Mouse (Mus musculus) embryonic facial prominence, embryonic 14.5 days (tissue): Measurements from ENCODE around the gene Atp2a1. TPM values are rescaled to one million over a fixed set of nuclear protein-coding genes. Genes with fewer than 3 reads are reported as not detected.
"Not testable (repeated sequence)": the region's sequence is repeated elsewhere in the genome, so short reads cannot be mapped to it uniquely, and the experiment has no call there.

Experiments used
- ATAC-seq: fragments of 200-750 bp; cut with Nextera tagmentation; 2 replicates; pipeline ENCODE4 v1.8.0; 2017; ENCODE audit warnings: low read depth, moderate number of reproducible peaks, moderate TSS enrichment
- DNase-seq: peaks from one replicate; pipeline ENCODE4 v3.0.0-alpha.2; 2015; ENCODE audit warnings: low spot score
- H3K27ac ChIP-seq: fragments of 300-500 bp; sonication (generic); replicated peaks from 2 replicates; pipeline ENCODE4 v1.5.1; 2014; ENCODE audit warnings: low read depth, mild to moderate bottlenecking, low read length, moderate library complexity
- H3K27me3 ChIP-seq: fragments of 300-500 bp; sonication (generic); replicated peaks from 2 replicates; pipeline ENCODE4 v1.6.1; 2014; ENCODE audit warnings: low read length; ENCODE audit not compliant: control insufficient read depth, insufficient read depth
- H3K36me3 ChIP-seq: fragments of 300-500 bp; sonication (generic); 2 replicates; pipeline ENCODE4 v1.6.1; 2014; ENCODE audit warnings: low read length, mixed read lengths; ENCODE audit not compliant: control insufficient read depth, insufficient read depth
- H3K4me1 ChIP-seq: fragments of 300-500 bp; sonication (generic); 2 replicates; pipeline ENCODE4 v1.6.1; 2014; ENCODE audit warnings: antibody characterized with exemption, low read length; ENCODE audit not compliant: control insufficient read depth, insufficient read depth
- H3K4me2 ChIP-seq: fragments of 300-500 bp; sonication (generic); 2 replicates; pipeline ENCODE4 v1.6.1; 2014; ENCODE audit warnings: low read depth, mild to moderate bottlenecking, low read length, moderate library complexity, mixed read lengths
- H3K4me3 ChIP-seq: fragments of 300-500 bp; sonication (generic); 2 replicates; pipeline ENCODE4 v1.5.1; 2014; ENCODE audit warnings: low read depth, mild to moderate bottlenecking, low read length
- H3K9ac ChIP-seq: fragments of 300-500 bp; sonication (generic); 2 replicates; pipeline ENCODE4 v1.6.1; 2014; ENCODE audit warnings: low read depth, mild to moderate bottlenecking, low read length, moderate library complexity, mixed read lengths
- H3K9me3 ChIP-seq: fragments of 300-500 bp; sonication (generic); 2 replicates; pipeline ENCODE4 v1.6.1; 2016; ENCODE audit warnings: low read length; ENCODE audit not compliant: control insufficient read depth
- WGBS: fragments of 180-500 bp; shearing (Covaris S2); extraction: QIAGEN DNeasy Blood & Tissue Kit; methylation state at CpG from one replicate; pipeline ENCODE4 v1.1.7; 2014; 5-methylcytosine and 5-hydroxymethylcytosine counted together
- polyA plus RNA-seq: library from polyadenylated mRNA; unstranded; fragments of >200 nt; fragmentation: Nextera tagmentation; extraction: Ambion mirVana; gene quantifications from 2 replicates; pipeline ENCODE4 v1.2.1, GENCODE M21; 2014

The Atp2a1 gene
- polyA plus RNA-seq, 1 experiment from 2014 or later = 334 TPM

DNA sequence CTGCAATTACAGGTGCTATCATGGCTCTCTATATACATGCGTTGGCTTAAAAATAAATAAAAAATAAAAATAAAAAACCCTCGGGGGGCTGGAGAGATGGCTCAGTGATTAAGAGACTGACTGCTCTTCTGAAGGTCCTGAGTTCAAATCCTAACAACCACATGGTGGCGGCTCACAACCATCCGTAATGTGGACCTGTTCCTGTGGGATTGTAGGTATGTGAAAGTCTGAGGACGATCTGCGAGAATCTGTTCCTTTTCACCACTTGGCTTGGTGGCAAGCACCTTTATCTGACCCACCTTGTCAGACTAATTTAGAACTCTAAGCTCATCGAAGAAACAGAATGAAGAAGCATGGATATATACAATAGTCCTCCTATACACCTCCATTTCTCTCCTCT is 36.5 kb upstream of the Atp2a1 start:
- Histone ChIP-seq H3K9ac (no peak overlapping the region), H3K27me3 (no peaks in the 10 kb centered on the region), H3K4me3 (no peak overlapping the region), H3K9me3 (no peaks in the 10 kb centered on the region), H3K4me2 (no peak overlapping the region), H3K4me1 (peaks cover 6% of the 10 kb centered on the region; the same call in 1 of the 2 replicates), H3K27ac (no peak overlapping the region), H3K36me3 (peaks cover 69% of the 10 kb centered on the region)
- WGBS = 92% methylated on average over 7 of the region's 7 CpGs
- no peak for ATAC-seq
- no peak for DNase-seq

DNA sequence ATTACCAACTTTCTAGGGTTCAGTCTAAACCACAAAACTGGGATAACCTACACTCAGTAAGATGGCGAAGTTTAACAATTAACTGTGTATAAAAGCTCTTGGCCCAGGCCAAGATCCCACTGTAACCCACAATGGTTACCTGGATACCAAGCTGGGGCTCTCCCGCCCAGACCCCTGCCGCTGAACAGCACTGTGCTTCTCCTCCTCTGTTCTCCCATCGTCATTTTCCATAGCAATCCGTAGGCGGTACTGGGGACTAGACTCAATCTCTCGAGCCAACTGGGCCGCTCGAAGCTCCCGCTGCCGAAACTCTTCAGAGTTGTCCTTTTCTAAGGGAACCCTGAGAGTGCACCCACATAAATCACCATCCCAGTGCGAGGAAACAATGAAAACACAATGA is 35.1 kb upstream of the Atp2a1 start:
- ATAC-seq (no peak), DNase-seq (no peak)
- no peak overlapping the region for H3K4me3 ChIP-seq
- H3K9ac ChIP-seq = no peak overlapping the region
- no peaks in the 10 kb centered on the region for H3K4me1 ChIP-seq
- no peaks in the 10 kb centered on the region for H3K27me3 ChIP-seq
- no peak overlapping the region for H3K27ac ChIP-seq
- 92% methylated on average over 12 of the region's 12 CpGs for WGBS
- H3K4me2 ChIP-seq = no peak overlapping the region
- peaks cover 83% of the 10 kb centered on the region for H3K36me3 ChIP-seq
- H3K9me3 ChIP-seq = no peaks in the 10 kb centered on the region

DNA sequence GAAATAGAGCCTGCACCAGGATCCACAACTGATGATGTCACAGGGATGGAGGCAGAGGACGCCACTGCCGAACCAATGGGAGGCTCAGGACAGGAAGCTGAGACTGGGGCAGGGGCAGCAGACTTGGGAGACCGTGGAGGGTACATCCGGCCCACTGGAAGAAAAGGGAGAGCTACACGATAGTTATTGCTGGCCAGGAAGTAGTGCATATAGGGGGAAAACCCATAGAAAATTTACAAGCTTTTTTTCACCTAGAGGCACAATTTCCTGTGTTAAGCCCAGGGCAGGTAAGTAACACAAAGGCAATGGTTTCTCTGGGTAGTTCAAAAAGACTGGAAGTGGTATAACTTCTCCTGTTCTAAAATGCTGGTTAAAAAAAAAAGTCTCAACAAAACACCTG is 33.6 kb upstream of the Atp2a1 start:
- no peaks in the 10 kb centered on the region for H3K27me3 ChIP-seq
- no peaks in the 10 kb centered on the region for H3K4me1 ChIP-seq
- H3K9me3 ChIP-seq = no peaks in the 10 kb centered on the region
- H3K4me3 ChIP-seq = no peak overlapping the region
- H3K9ac ChIP-seq = no peak overlapping the region
- no peak overlapping the region for H3K27ac ChIP-seq
- WGBS = 79% methylated on average over 5 of the region's 5 CpGs
- H3K36me3 ChIP-seq = peaks cover 98% of the 10 kb centered on the region
- ATAC-seq (no peak), DNase-seq (no peak)
- no peak overlapping the region for H3K4me2 ChIP-seq

DNA sequence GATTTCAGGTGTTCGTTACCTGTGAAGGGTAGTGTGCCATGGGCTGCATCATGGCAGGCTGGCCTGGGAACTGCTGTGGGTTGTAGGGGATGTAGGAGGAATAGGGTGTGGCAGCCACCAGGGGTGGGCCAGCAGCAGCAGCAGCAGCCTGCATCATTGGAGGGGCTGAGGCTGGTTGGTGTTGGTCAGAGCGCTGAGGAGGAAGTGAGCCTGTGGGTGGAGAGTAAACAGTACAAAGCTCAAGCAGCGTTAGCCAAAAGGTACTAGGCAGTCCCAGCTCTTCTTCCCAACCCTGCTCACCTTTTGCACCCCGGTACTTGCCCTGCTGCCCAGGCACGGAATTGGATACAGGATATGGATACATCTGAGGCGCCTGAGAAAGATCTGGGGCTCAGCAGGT is 31.2 kb upstream of the Atp2a1 start:
- no peak for ATAC-seq
- 92% methylated on average over 6 of the region's 6 CpGs for WGBS

DNA sequence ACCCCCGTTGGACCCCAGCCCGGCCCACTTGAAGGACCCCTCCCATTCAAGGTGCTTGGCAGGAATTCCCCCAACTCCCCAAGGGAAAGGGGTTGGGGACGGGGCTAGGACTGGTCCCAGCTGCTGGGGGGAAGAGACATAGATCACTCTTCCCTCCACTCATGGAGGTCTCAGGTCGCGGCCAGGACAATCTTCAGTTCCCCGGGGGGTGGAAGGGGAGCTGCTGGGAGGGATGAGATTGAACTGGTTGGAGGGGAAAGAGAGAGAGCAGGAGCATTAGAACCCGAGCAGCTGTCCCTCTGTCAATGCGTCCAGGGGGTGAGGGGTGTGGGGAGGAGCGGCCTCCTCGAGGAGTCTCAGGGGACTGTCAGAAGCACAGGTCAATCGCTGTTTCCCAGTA is 29.1 kb upstream of the Atp2a1 start:
- 49% methylated on average over 10 of the region's 11 CpGs for WGBS
- DNase-seq = no peak
- H3K9me3 ChIP-seq = no peaks in the 10 kb centered on the region
- no peak overlapping the region; the same call in 1 of the 2 replicates for H3K9ac ChIP-seq
- no peak for ATAC-seq
- no peak overlapping the region for H3K4me2 ChIP-seq
- no peak overlapping the region for H3K4me3 ChIP-seq
- peaks cover 75% of the 10 kb centered on the region for H3K36me3 ChIP-seq
- peaks cover 6% of the 10 kb centered on the region; the same call in 1 of the 2 replicates for H3K4me1 ChIP-seq
- H3K27me3 ChIP-seq = no peaks in the 10 kb centered on the region
- no peak overlapping the region for H3K27ac ChIP-seq

More for the DNA sequence above, 31.2 kb upstream of the Atp2a1 start:
- DNase-seq = no peak
- Histone ChIP-seq H3K9me3 (no peaks in the 10 kb centered on the region), H3K27me3 (no peaks in the 10 kb centered on the region), H3K4me2 (no peak overlapping the region), H3K9ac (no peak overlapping the region), H3K4me3 (no peak overlapping the region), H3K27ac (no peak overlapping the region), H3K4me1 (no peaks in the 10 kb centered on the region), H3K36me3 (peaks cover 97% of the 10 kb centered on the region)

DNA sequence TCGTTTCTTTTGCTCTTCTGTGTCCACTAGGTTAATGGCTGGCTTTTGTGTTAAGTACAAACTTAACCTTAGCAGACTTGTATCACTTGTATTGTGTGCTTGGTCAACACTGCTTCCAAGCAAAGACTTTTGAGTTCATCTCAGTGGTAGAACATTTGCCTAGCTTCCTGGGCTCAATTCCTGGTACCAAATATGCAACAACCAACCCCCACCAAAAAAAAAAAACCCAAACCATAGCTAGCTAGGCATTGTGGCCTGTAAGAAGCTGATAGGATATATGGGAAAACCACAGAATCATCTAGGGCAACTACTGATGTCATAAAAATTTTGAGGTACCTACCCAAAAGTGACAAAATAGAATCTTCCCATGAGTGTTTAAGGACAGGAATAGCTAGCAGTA is 28.1 kb upstream of the Atp2a1 start:
- Histone ChIP-seq H3K9ac (no peak overlapping the region), H3K4me1 (peaks cover 6% of the 10 kb centered on the region; the same call in 1 of the 2 replicates), H3K27me3 (no peaks in the 10 kb centered on the region), H3K4me2 (no peak overlapping the region), H3K27ac (no peak overlapping the region), H3K36me3 (peaks cover 66% of the 10 kb centered on the region), H3K4me3 (no peak overlapping the region), H3K9me3 (no peaks in the 10 kb centered on the region)
- DNase-seq (no peak), ATAC-seq (no peak)
- WGBS = 84% methylated on average over 1 of the region's 1 CpGs

DNA sequence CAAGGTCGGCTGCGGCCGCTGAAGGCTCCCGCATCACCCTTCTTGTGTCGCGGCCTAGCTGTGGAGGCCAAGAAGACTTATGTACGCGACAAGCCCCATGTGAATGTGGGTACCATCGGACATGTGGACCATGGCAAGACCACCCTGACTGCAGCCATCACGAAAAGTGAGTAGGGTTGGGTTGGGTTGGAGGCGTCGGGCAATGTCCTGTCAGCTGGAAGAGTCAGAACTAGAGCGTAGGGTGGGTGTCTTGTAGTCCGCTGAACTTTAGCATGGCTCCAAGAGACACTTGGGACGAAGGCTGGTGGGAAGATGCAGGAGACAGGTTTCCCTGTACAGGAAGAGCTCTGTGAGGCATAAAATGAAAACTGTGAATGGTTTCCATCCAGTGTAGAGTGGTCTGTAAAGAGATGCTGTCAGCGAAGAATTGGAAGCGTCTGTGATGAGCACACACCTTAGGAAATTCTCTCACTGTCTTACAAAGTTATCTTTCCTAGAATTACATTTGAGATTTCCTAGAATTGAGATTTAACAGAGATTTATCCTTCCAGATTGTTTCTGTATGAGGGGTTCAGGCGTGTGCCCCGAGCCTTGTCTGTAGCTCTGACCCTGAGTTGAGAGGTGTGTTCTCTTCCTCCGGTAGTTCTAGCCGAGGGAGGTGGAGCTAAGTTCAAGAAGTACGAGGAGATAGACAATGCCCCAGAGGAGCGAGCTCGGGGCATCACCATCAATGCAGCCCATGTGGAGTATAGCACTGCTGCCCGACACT is 24.9 kb upstream of the Atp2a1 start:
- not testable (repeated sequence) for H3K27me3 ChIP-seq, H3K4me1 ChIP-seq, H3K9me3 ChIP-seq, DNase-seq, H3K27ac ChIP-seq, ATAC-seq
- Histone ChIP-seq H3K36me3 (peaks cover 33% of the 10 kb centered on the region), H3K4me2 (peak overlapping the region; percentile 96), H3K4me3 (peak overlapping the region; percentile 63), H3K9ac (peak overlapping the region; percentile 71)
- WGBS = 21% methylated on average over 16 of the region's 25 CpGs

DNA sequence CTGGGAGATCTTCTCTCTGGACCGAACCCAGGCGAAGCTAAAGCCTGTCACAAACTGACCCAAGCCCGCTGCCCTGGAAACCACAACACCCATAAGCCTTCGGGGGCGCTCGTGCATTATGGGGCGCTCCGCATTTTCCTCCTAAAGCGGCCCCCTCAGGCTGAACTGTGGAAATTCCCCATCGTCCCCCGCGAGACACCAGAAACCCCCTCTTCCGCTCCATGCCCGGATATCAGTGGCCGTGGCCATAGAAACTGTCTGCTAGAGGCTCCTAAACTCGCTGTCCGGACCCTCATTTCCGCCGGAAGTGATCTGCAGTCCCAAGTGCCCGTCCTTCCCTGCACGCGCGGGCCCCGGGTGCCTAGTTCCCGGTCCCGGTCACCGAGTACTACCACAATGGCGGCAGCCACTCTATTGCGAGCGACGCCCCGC is 24.2 kb upstream of the Atp2a1 start, which contains the start of gene Tufm:
TSS of gene Tufm (plus strand) at position 310 of the 432 bp plus-strand sequence.
- Histone ChIP-seq H3K4me3 (peak within 1 kb of the TSS; percentile 63), H3K4me2 (peak within 1 kb of the TSS; percentile 96), H3K36me3 (peaks cover 26% of the 10 kb centered on the region), H3K27ac (peak within 1 kb of the TSS; percentile 73), H3K9me3 (no peaks in the 10 kb centered on the region), H3K4me1 (peaks cover 6% of the 10 kb centered on the region; the same call in 1 of the 2 replicates), H3K27me3 (no peaks in the 10 kb centered on the region), H3K9ac (peak within 1 kb of the TSS; percentile 71)
- 0% methylated on average over 25 of the region's 32 CpGs for WGBS
- peak; percentile 95 for ATAC-seq
- peak; percentile 99 for DNase-seq
